Mouse (Mus musculus): ENCODE measurements at regions not wholly inside any gene's neighbourhood (a gene's known extent, or its start where the extent isn't known, plus 50 kb on each side); places are given as distances from the start of the nearest gene placed in this dataset.

DNA sequence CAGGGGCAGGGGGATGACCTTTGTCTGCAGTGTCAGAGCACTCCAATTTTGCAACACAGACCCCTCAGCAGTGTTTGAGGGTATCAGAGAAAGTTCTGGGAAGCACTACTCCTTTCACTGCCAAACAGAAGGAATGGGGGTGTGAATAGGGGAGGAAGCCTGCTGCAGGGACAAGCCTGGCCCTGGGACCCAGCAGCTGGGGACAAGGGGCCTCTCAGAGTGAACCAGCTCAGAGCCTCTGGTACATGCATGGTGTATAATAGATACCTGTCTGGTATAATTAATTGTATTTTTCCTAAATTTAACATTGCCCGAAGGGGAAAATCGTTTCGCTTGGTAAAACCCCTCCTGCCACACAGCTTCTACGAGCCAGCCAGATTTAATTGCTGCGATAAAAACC lies 180.6 kb downstream of the 3110018I06Rik start:
- 81% methylated on average over 5 of the region's 5 CpGs for WGBS
- no peak overlapping the region for H3K9ac ChIP-seq (replicated peaks; ENCODE audit: low read depth, low read length)
- no peak overlapping the region for H3K4me2 ChIP-seq (replicated peaks; ENCODE audit: low read depth, low read length)
- H3K27ac ChIP-seq (ENCODE audit: low read length) = no peak overlapping the region
- no peak for ATAC-seq (ENCODE audit: insufficient number of reproducible peaks, insufficient read depth, low FRiP score, low read depth)
- no peaks in the 10 kb centered on the region for H3K36me3 ChIP-seq (ENCODE audit: control insufficient read depth, insufficient read depth, low read length)
- H3K4me3 ChIP-seq (ENCODE audit: low read depth, low read length) = no peak overlapping the region
- no peaks in the 10 kb centered on the region for H3K27me3 ChIP-seq (ENCODE audit: control insufficient read depth, insufficient read depth, low read length)
- no peaks in the 10 kb centered on the region for H3K4me1 ChIP-seq (ENCODE audit: control insufficient read depth, insufficient read depth, low read length)
- H3K9me3 ChIP-seq (ENCODE audit: control insufficient read depth, low read depth, low read length) = no peaks in the 10 kb centered on the region

DNA sequence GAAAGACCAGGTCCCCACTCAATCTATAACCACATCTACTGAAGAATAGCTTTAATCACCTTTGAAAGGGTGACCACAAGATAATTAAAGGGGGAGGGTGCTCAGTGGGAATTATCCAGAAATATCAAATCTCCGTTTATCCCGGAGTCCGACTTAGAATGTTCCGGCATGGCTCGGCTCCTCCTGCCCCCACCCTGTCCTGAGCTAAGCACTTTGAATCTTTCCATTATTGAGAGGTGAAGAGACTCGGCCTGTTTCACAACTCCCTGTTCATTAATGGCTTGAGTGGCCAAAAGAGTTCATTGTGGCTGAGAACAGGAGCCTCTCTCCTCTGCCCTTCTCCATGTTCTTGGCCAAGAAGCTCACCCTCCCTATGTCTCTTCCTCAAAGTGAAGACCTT lies 181.0 kb downstream of the 3110018I06Rik start:
- Histone ChIP-seq H3K4me2 (replicated peaks; ENCODE audit: low read depth, low read length) (no peak overlapping the region), H3K36me3 (ENCODE audit: control insufficient read depth, insufficient read depth, low read length) (no peaks in the 10 kb centered on the region), H3K4me3 (ENCODE audit: low read depth, low read length) (no peak overlapping the region), H3K4me1 (ENCODE audit: control insufficient read depth, insufficient read depth, low read length) (no peaks in the 10 kb centered on the region), H3K27ac (ENCODE audit: low read length) (no peak overlapping the region), H3K9ac (replicated peaks; ENCODE audit: low read depth, low read length) (no peak overlapping the region), H3K9me3 (ENCODE audit: control insufficient read depth, low read depth, low read length) (no peaks in the 10 kb centered on the region), H3K27me3 (ENCODE audit: control insufficient read depth, insufficient read depth, low read length) (no peaks in the 10 kb centered on the region)
- WGBS = 81% methylated on average over 6 of the region's 6 CpGs
- no peak for ATAC-seq (ENCODE audit: insufficient number of reproducible peaks, insufficient read depth, low FRiP score, low read depth)

DNA sequence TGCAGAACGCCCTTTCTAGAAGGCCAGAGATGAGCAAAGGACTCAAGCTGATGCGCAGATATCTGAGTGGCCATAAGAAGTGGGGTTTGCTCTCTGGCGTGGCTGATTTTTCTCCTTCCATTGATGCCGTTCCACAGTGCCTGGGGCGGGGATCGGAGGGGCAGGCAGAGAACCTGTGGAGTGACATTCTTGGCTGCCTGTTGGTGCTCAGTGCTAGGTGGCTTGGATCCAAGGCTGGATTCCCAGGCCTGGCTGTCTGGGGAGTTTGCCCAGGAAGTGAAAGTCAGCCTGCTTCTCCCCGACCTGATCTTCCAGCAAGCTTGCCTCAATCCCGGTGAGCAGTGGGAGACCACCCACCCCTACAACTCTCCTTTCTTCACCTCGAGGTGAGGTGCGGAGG lies 181.5 kb downstream of the 3110018I06Rik start:
- ATAC-seq (ENCODE audit: insufficient number of reproducible peaks, insufficient read depth, low FRiP score, low read depth) = no peak
- H3K36me3 ChIP-seq (ENCODE audit: control insufficient read depth, insufficient read depth, low read length) = no peaks in the 10 kb centered on the region
- no peak overlapping the region for H3K4me3 ChIP-seq (ENCODE audit: low read depth, low read length)
- no peak overlapping the region for H3K9ac ChIP-seq (replicated peaks; ENCODE audit: low read depth, low read length)
- H3K27ac ChIP-seq (ENCODE audit: low read length) = no peak overlapping the region
- H3K9me3 ChIP-seq (ENCODE audit: control insufficient read depth, low read depth, low read length) = no peaks in the 10 kb centered on the region
- H3K4me1 ChIP-seq (ENCODE audit: control insufficient read depth, insufficient read depth, low read length) = no peaks in the 10 kb centered on the region
- no peak overlapping the region for H3K4me2 ChIP-seq (replicated peaks; ENCODE audit: low read depth, low read length)
- H3K27me3 ChIP-seq (ENCODE audit: control insufficient read depth, insufficient read depth, low read length) = no peaks in the 10 kb centered on the region
- WGBS = 63% methylated on average over 10 of the region's 10 CpGs

DNA sequence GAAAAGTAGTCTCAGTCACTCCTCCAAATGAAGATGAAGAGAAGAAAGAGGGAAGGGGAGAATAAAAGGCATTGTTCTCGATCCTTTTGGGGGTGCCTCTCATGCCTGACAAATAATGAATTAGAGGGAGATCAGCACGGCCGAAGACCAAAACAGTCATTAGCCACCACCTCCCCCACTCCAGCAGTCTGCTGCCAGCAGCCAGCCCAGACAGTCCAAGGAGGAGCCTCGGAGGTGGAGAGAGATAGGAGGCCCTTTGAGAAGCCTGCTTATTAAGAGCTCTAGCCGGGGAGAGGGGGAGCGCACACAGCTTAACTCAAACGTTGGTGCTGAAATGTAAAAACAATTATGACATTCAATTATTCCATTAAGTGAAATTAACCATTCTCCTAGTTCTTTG lies 188.6 kb downstream of the 3110018I06Rik start:
- H3K9me3 ChIP-seq (ENCODE audit: control insufficient read depth, low read depth, low read length) = no peaks in the 10 kb centered on the region
- no peaks in the 10 kb centered on the region for H3K27me3 ChIP-seq (ENCODE audit: control insufficient read depth, insufficient read depth, low read length)
- H3K9ac ChIP-seq (replicated peaks; ENCODE audit: low read depth, low read length) = no peak overlapping the region
- H3K4me1 ChIP-seq (ENCODE audit: control insufficient read depth, insufficient read depth, low read length) = no peaks in the 10 kb centered on the region
- H3K36me3 ChIP-seq (ENCODE audit: control insufficient read depth, insufficient read depth, low read length) = no peaks in the 10 kb centered on the region
- H3K27ac ChIP-seq (ENCODE audit: low read length) = no peak overlapping the region
- no peak overlapping the region for H3K4me3 ChIP-seq (ENCODE audit: low read depth, low read length)
- no peak for ATAC-seq (ENCODE audit: insufficient number of reproducible peaks, insufficient read depth, low FRiP score, low read depth)
- 26% methylated on average over 7 of the region's 7 CpGs for WGBS
- no peak overlapping the region for H3K4me2 ChIP-seq (replicated peaks; ENCODE audit: low read depth, low read length)

DNA sequence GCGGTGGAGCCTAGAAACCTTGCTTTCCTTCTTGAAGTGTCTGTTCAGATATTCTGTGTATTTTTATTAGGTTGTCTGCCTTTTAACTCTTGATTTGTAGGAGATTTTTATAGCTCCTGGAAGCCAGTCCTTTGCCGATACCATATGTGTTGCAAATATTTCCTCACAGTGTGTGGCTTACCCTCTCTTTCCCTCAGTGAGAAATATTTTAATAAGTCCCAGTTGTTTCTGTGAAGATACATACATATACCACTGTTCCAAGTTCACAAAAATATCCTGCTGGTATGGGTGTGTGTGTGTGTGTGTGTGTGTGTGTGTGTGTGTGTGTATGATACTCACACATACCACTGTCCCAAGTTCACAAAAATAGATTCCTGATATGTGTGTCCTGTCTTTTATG lies 199.0 kb downstream of the 3110018I06Rik start:
- Histone ChIP-seq H3K4me2 (replicated peaks; ENCODE audit: low read depth, low read length) (no peak overlapping the region), H3K4me1 (ENCODE audit: control insufficient read depth, insufficient read depth, low read length) (no peaks in the 10 kb centered on the region), H3K27me3 (ENCODE audit: control insufficient read depth, insufficient read depth, low read length) (no peaks in the 10 kb centered on the region), H3K4me3 (ENCODE audit: low read depth, low read length) (no peak overlapping the region), H3K9me3 (ENCODE audit: control insufficient read depth, low read depth, low read length) (no peaks in the 10 kb centered on the region), H3K36me3 (ENCODE audit: control insufficient read depth, insufficient read depth, low read length) (no peaks in the 10 kb centered on the region), H3K27ac (ENCODE audit: low read length) (no peak overlapping the region), H3K9ac (replicated peaks; ENCODE audit: low read depth, low read length) (no peak overlapping the region)
- 63% methylated on average over 2 of the region's 2 CpGs for WGBS
- ATAC-seq (ENCODE audit: insufficient number of reproducible peaks, insufficient read depth, low FRiP score, low read depth) = no peak

DNA sequence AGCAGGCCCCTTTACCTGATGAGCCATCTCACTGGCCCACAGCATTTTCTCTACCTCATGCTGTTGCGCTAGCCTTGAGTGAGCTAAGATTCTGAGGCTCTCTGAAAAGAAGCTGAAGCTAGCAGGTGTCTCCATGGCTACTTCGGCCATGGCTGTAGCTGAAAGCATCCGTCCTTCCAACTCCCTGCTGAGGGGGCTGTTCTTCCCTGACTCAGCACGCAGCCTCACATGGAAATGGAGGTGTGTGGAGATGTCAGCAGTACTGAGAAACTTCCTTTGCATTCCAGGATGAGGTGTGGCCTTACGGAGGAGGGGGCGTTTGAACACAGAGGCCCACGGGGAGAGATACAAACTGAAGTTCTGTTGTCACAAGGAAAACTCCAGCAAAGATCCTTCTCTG lies 201.0 kb downstream of the 3110018I06Rik start:
- H3K9ac ChIP-seq (replicated peaks; ENCODE audit: low read depth, low read length) = no peak overlapping the region
- no peaks in the 10 kb centered on the region for H3K27me3 ChIP-seq (ENCODE audit: control insufficient read depth, insufficient read depth, low read length)
- no peak for ATAC-seq (ENCODE audit: insufficient number of reproducible peaks, insufficient read depth, low FRiP score, low read depth)
- H3K9me3 ChIP-seq (ENCODE audit: control insufficient read depth, low read depth, low read length) = no peaks in the 10 kb centered on the region
- no peaks in the 10 kb centered on the region for H3K36me3 ChIP-seq (ENCODE audit: control insufficient read depth, insufficient read depth, low read length)
- WGBS = 55% methylated on average over 7 of the region's 7 CpGs
- H3K4me3 ChIP-seq (ENCODE audit: low read depth, low read length) = no peak overlapping the region
- H3K27ac ChIP-seq (ENCODE audit: low read length) = no peak overlapping the region
- no peaks in the 10 kb centered on the region for H3K4me1 ChIP-seq (ENCODE audit: control insufficient read depth, insufficient read depth, low read length)
- no peak overlapping the region for H3K4me2 ChIP-seq (replicated peaks; ENCODE audit: low read depth, low read length)

DNA sequence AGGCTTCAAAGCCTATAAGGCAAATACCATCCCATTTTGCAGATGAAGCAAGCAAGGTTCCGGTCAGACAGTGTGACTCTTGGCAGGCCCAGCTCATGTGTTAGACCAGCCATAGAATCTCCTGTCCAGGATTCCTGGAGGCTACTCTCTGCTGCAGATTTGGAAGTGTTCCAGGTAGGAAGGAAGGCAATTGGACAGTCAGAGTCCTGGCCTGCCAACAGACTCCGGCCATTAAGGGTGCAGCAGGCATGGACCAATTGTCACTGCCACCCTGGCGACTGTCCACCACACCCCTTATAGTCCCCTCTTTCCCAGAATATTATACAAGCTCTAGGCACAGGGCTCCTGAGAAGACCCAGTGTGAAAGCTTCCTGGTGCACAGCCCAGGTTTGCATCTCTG lies 201.6 kb downstream of the 3110018I06Rik start:
- H3K36me3 ChIP-seq (ENCODE audit: control insufficient read depth, insufficient read depth, low read length) = no peaks in the 10 kb centered on the region
- no peak for ATAC-seq (ENCODE audit: insufficient number of reproducible peaks, insufficient read depth, low FRiP score, low read depth)
- no peaks in the 10 kb centered on the region for H3K9me3 ChIP-seq (ENCODE audit: control insufficient read depth, low read depth, low read length)
- H3K27ac ChIP-seq (ENCODE audit: low read length) = no peak overlapping the region
- no peak overlapping the region for H3K4me2 ChIP-seq (replicated peaks; ENCODE audit: low read depth, low read length)
- 85% methylated on average over 3 of the region's 3 CpGs for WGBS
- H3K4me1 ChIP-seq (ENCODE audit: control insufficient read depth, insufficient read depth, low read length) = no peaks in the 10 kb centered on the region
- H3K9ac ChIP-seq (replicated peaks; ENCODE audit: low read depth, low read length) = no peak overlapping the region
- no peak overlapping the region for H3K4me3 ChIP-seq (ENCODE audit: low read depth, low read length)
- no peaks in the 10 kb centered on the region for H3K27me3 ChIP-seq (ENCODE audit: control insufficient read depth, insufficient read depth, low read length)

DNA sequence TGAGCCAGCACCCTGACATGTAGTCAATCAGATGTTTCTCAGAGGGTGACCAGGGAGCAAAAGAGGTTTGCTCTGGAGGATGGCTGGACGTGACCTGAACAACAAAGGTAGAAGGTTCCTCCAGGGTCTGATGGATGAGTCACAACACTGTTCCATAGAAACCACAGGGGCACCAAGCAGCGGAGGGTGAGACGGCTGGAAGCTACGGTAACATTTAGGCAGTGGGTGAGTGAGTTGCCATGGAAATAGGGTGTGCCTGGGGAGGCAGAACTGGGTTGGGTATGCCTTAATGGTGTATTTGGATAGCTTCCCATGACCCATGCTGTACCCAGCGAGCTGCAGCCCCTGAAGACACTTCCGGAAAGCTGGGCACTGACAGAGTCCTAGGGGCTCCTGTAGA lies 205.3 kb downstream of the 3110018I06Rik start:
- H3K4me2 ChIP-seq (replicated peaks; ENCODE audit: low read depth, low read length) = no peak overlapping the region
- H3K27me3 ChIP-seq (ENCODE audit: control insufficient read depth, insufficient read depth, low read length) = no peaks in the 10 kb centered on the region
- H3K36me3 ChIP-seq (ENCODE audit: control insufficient read depth, insufficient read depth, low read length) = no peaks in the 10 kb centered on the region
- WGBS = 58% methylated on average over 6 of the region's 6 CpGs
- H3K4me3 ChIP-seq (ENCODE audit: low read depth, low read length) = no peak overlapping the region
- no peaks in the 10 kb centered on the region for H3K9me3 ChIP-seq (ENCODE audit: control insufficient read depth, low read depth, low read length)
- H3K27ac ChIP-seq (ENCODE audit: low read length) = no peak overlapping the region
- H3K9ac ChIP-seq (replicated peaks; ENCODE audit: low read depth, low read length) = no peak overlapping the region
- H3K4me1 ChIP-seq (ENCODE audit: control insufficient read depth, insufficient read depth, low read length) = no peaks in the 10 kb centered on the region
- no peak for ATAC-seq (ENCODE audit: insufficient number of reproducible peaks, insufficient read depth, low FRiP score, low read depth)

DNA sequence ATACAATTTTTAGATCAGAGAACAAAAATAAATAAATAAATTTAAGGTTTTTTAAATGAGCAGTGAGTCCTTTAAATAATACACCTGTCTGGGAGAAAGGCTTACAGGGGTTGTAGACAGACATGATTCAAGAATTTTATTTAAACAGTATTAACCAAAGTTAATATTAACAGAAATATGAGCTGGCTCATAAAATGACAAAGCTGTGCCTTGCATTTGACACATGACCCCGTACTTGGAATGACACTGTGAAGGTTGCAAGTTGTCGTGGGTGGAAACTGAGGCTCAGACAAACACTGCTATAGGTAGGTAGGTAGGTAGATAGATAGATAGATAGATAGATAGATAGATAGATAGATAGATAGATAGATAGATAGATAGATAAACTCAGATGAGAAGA lies 206.6 kb downstream of the 3110018I06Rik start:
- Histone ChIP-seq H3K36me3 (ENCODE audit: control insufficient read depth, insufficient read depth, low read length) (no peaks in the 10 kb centered on the region), H3K27me3 (ENCODE audit: control insufficient read depth, insufficient read depth, low read length) (no peaks in the 10 kb centered on the region), H3K27ac (ENCODE audit: low read length) (no peak overlapping the region), H3K9me3 (ENCODE audit: control insufficient read depth, low read depth, low read length) (no peaks in the 10 kb centered on the region), H3K4me1 (ENCODE audit: control insufficient read depth, insufficient read depth, low read length) (no peaks in the 10 kb centered on the region), H3K4me2 (replicated peaks; ENCODE audit: low read depth, low read length) (no peak overlapping the region), H3K9ac (replicated peaks; ENCODE audit: low read depth, low read length) (no peak overlapping the region), H3K4me3 (ENCODE audit: low read depth, low read length) (no peak overlapping the region)
- no peak for ATAC-seq (ENCODE audit: insufficient number of reproducible peaks, insufficient read depth, low FRiP score, low read depth)
- WGBS = 54% methylated on average over 2 of the region's 2 CpGs

Data from stomach, embryonic 14.5 days (tissue).